Mouse (Mus musculus): ENCODE measurements around the gene Camkk2.

The Camkk2 gene

DNA sequence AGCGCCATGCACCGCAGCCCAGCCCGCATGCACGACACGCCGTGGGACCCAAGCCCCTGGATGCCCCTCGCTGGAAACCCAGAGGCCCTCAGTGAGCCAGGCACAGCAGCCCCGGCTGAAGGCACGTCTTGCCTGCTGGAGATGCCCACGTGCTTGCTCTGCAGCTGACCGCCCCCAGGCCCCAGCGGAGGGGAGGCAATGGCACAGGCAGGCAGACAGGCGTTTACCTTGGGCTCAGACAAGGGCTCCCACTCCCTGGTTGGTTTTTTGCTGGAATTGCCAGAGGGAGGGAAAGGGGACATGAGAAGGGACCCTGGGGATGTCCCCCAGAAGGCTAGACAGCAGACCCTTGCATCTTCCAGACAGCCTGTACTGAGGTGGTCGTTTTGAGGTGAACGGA, 42.4 kb downstream of the Camkk2 start:
- no peak for DNase-seq (ENCODE audit: low spot score)

DNA sequence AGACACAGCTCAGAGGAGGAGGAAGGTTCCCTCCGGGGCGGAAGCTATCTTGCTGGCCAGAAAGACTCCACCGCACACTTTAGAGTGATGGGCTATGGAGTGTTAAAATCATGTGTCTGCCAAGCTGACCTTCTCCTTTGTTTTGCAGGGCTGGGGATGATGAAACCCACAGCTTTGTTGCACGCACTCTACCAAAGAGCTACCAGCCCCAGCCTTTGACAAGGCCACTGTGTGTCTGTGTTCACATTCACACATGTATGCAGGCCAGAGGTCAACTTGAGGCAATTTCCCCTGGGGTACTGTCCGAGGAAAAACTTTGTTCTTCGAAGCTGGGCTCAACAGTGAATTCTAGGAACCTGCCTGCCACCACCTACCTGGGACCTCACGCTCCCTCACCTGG, 43.4 kb downstream of the Camkk2 start:
- no peak for DNase-seq (ENCODE audit: low spot score)

DNA sequence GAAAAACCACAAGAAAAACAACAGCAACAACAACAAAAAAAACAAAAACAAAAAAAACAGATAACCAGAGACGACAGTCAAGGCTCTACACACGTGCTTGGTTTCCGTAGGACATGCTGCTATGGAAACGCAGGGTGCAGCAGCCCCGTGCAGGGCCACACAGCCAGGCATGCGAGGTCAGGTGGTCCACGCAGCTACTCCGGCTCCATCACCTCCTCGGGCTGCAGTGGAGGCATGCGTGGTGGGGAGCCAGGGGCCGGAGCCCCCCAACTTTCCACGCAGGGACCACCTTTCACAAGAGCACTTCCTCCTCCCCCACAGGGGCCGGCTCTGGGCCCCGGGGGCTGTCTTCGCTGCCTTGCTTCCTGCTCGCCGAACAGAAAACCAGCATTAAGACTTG, 45.3 kb downstream of the Camkk2 start:
- DNase-seq (ENCODE audit: low spot score): no peak

GRCm38 (mm10) chr5:122731991-122732673, 47.1 kb downstream of the Camkk2 start:
- DNase-seq (ENCODE audit: low spot score): no peak

GRCm38 (mm10) chr5:122731321-122731720, 47.9 kb downstream of the Camkk2 start:
- no peak for DNase-seq (ENCODE audit: low spot score)

GRCm38 (mm10) chr5:122730776-122731175, 48.4 kb downstream of the Camkk2 start:
- no peak for DNase-seq (ENCODE audit: low spot score)

DNA sequence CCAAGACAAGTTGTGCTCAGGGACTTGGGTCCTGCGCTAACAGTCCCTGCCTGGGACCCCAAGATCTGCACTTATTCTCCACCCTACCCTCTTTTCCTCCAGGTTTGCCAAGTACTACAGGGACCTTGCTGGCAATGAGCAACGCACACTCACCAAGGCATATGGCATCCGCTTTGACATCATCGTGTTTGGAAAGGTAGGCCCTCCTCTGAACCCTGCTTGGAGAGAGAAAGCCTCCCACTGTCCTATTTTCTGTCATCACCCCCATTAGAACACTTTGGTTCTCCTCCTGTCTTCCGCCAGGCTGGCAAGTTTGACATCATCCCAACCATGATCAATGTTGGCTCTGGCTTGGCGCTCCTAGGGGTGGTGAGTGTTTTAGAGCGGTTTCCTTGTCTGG, 52.1 kb downstream of the Camkk2 start:
- no peak for DNase-seq (ENCODE audit: low spot score)

GRCm38 (mm10) chr5:122726595-122726994, 52.6 kb downstream of the Camkk2 start:
- no peak for DNase-seq (ENCODE audit: low spot score)

GRCm38 (mm10) chr5:122726068-122726467, 53.1 kb downstream of the Camkk2 start:
- no peak for DNase-seq (ENCODE audit: low spot score)

DNA sequence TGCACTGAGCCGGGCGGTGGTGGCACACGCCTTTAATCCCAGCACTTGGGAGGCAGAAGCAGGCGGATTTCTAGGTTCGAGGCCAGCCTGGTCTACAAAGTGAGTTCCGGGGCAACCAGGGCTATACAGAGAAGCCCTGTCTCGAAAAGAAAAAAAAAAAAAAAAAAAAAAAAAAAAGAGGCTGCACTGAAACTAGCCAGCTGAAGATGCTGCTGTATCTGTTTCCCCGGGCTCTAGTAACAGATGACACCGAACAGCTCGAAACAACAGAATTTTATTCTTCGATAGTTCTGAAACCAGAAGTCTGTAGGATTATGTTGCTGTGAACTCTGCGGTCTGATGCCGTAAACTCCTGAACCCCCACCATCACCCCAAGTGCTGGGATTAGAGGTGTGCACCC, 53.8 kb downstream of the Camkk2 start:
- no peak for DNase-seq (ENCODE audit: low spot score)

GRCm38 (mm10) chr5:122719168-122719567, 60.0 kb downstream of the Camkk2 start:
- no peak for DNase-seq (ENCODE audit: low spot score)

- no peak for DNase-seq (ENCODE audit: low spot score)
Observed at GRCm38 (mm10) chr5:122718400-122718799, 60.8 kb downstream of the Camkk2 start.

GRCm38 (mm10) chr5:122716793-122717192, 62.4 kb downstream of the Camkk2 start:
- no peak for DNase-seq (ENCODE audit: low spot score)

GRCm38 (mm10) chr5:122715723-122716122, 63.5 kb downstream of the Camkk2 start:
- DNase-seq (ENCODE audit: low spot score): no peak

DNA sequence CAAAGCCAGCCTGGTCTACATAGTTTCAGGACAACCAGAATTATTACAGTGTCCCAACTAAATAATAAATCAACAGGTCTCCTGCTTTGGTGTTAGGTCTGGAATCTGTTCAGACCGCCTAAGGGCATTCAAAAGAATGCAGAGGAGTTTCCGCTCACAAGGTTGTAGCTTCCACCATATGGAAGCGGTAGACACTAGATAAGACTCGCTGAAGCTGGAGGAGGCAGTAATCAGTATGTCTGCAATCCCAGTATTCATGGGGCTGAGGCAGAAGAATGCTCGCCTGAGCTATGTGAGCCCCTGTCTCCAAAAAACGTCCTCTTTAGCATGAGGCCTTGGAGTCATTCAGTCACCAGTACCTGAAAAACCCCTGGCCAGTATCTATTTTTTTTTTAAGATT, 70.4 kb downstream of the Camkk2 start:
- DNase-seq (ENCODE audit: low spot score): no peak

GRCm38 (mm10) chr5:122707276-122708181, 71.7 kb downstream of the Camkk2 start, which contains the start of gene P2rx4:
Gene P2rx4 (plus strand): TSS chr5:122707544.
- DNase-seq (ENCODE audit: low spot score): peak; percentile 67

- DNase-seq (ENCODE audit: low spot score): no peak
Observed at GRCm38 (mm10) chr5:122706917-122707275, 72.3 kb downstream of the Camkk2 start.

GRCm38 (mm10) chr5:122705174-122705573, 74.0 kb downstream of the Camkk2 start:
- DNase-seq (ENCODE audit: low spot score): no peak

GRCm38 (mm10) chr5:122704571-122704970, 74.6 kb downstream of the Camkk2 start:
- no peak for DNase-seq (ENCODE audit: low spot score)

- no peak for DNase-seq (ENCODE audit: low spot score)
Observed at GRCm38 (mm10) chr5:122703574-122703973, 75.6 kb downstream of the Camkk2 start.

DNA sequence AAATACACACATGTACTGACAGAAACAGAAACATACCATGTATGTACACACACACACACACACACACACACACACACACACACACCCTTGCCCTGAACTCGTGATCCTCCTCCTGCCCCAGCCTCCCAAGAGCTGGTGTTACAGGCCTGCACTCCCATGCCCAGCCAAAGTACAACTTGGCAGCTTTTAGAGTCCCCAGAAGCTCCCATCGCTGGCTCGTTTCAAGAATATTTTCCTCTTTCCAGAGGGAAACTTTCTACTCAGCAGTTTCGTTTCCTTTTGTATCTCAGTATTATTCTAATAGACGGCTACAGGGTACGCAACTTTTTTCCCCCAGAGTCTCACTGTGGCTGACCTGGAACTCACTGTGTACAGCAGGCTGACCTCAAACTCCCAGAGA, 77.1 kb downstream of the Camkk2 start:
- no peak for DNase-seq (ENCODE audit: low spot score)

DNA sequence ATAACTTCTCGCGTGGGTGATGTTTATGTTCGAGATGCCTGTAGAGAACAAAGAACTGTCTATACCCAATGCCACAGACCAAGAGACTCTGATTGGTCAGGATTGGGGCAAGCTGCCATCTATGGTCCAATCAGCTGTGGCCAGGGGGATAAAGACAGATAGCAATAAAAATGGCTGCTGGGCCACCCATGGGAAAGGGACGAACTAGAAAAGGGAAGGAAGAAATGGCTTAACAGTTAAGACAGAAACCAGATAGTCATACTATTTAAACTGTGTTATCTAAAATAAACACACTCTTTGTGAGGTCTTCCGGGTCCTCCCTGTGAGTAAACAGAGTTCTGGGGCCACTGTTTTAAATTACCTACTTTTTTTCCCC, 78.4 kb downstream of the Camkk2 start:
- no peak for DNase-seq (ENCODE audit: low spot score)

- no peak for DNase-seq (ENCODE audit: low spot score)
Observed at GRCm38 (mm10) chr5:122700109-122700836, 78.9 kb downstream of the Camkk2 start.
